Mouse (Mus musculus): ENCODE measurements around the gene Gm3336. TPM values are rescaled to one million over a fixed set of nuclear protein-coding genes. Genes with fewer than 3 reads are reported as not detected.

The Gm3336 gene
- polyA plus RNA-seq, 1 experiment from 2014 or later = 0.88 TPM

DNA sequence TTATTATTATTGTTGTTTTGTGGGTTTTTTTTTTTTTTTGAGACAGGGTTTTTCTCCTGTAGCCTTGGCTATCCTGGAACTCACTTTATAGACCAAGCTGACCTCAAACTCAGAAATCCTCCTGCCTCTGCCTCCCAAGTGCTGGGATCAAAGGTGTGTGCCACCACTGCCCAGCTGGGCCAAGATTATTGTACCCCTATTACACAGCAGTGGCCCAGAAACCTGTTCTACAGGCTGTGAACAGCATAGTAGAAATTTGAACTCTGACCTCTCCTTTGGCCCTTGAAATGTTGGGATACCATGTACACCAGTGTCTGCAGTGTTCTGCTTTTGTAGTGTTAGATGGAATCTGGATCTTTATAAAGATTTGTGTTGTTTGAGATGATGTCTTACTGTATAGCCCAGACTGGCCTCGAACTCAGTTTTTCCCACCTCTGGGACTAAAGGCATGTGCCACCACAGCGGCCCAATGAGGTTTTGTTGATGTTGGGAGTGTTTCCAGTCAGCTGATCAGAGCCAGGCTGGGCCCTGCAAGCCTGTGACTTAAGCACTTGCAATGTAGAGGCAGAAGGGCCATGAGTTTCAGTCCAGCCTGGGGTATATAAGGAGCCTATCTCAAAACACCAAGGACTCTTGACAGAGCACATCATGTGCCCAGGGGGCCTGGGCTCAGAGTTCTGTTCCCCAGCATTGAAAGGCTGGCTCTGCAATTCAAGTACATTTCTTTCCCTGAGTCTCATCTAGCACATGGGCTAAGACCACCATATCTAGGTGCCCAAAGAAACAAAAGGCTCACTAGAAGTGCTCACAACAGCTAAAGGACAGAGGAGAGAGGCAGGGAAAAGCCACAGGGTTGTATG, 16.1 kb upstream of the Gm3336 start:
- WGBS = 79% methylated on average over 2 of the region's 2 CpGs
- 0 out of 2 replicates have a peak overlapping the region, but pooled peaks have one; percentile 11 for H3K27ac ChIP-seq (ENCODE audit: low read depth)
- peak overlapping the region; percentile 63 for H3K4me2 ChIP-seq (ENCODE audit: low read length)
- H3K4me3 ChIP-seq (ENCODE audit: low read depth, low read length) = no peak overlapping the region
- ATAC-seq (replicated peaks; ENCODE audit: low FRiP score, low TSS enrichment, low read depth) (no peak), DNase-seq (ENCODE audit: low spot score) (no peak)
- H3K9ac ChIP-seq (ENCODE audit: low read length) = no peak overlapping the region
- H3K36me3 ChIP-seq (ENCODE audit: control insufficient read depth, insufficient read depth, low read length) = peaks cover 13% of the 10 kb centered on the region; the same call in 1 of the 2 replicates
- peaks cover 18% of the 10 kb centered on the region for H3K4me1 ChIP-seq (replicated peaks; ENCODE audit: control insufficient read depth, insufficient read depth, low read length)
- H3K9me3 ChIP-seq (ENCODE audit: control insufficient read depth, low read length) = no peaks in the 10 kb centered on the region
- no peaks in the 10 kb centered on the region for H3K27me3 ChIP-seq (replicated peaks; ENCODE audit: control insufficient read depth, insufficient read depth, low read length)

GRCm38 (mm10) chr8:70702842-70703182, 15.5 kb upstream of the Gm3336 start:
- no peak overlapping the region for H3K4me3 ChIP-seq (ENCODE audit: low read depth, low read length)
- H3K27me3 ChIP-seq (replicated peaks; ENCODE audit: control insufficient read depth, insufficient read depth, low read length) = no peaks in the 10 kb centered on the region
- 0 out of 2 replicates have a peak overlapping the region, but pooled peaks have one; percentile 11 for H3K27ac ChIP-seq (ENCODE audit: low read depth)
- WGBS = 89% methylated on average over 3 of the region's 3 CpGs
- no peak overlapping the region for H3K9ac ChIP-seq (ENCODE audit: low read length)
- DNase-seq (ENCODE audit: low spot score) = no peak
- peaks cover 13% of the 10 kb centered on the region; the same call in 1 of the 2 replicates for H3K36me3 ChIP-seq (ENCODE audit: control insufficient read depth, insufficient read depth, low read length)
- no peak for ATAC-seq (replicated peaks; ENCODE audit: low FRiP score, low TSS enrichment, low read depth)
- peaks cover 12% of the 10 kb centered on the region for H3K4me1 ChIP-seq (replicated peaks; ENCODE audit: control insufficient read depth, insufficient read depth, low read length)
- peak overlapping the region; percentile 63; the same call in 1 of the 2 replicates for H3K4me2 ChIP-seq (ENCODE audit: low read length)
- no peaks in the 10 kb centered on the region for H3K9me3 ChIP-seq (ENCODE audit: control insufficient read depth, low read length)

DNA sequence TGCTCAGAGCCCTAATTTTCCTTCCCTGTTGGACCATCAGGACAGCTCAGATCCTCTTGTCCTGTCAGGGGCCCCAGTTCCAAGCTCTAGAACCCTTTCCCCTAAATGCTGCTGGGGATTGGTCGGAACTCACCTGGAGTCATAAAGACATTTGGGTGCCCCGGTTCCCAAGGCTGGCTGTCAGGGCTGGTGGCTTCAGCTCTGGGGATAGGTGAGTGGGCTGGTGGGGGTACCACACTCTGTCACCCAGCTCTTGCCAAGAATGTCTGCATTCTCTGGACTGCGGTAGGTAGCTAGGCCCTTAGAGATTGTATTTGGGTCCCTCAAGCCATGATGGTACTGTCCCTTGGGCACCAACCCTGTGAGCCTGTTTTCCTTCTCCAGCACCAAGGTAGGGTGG, 15.1 kb upstream of the Gm3336 start, which contains the start of gene Iqcn:
Iqcn (plus strand) TSS at position 171 of the 400 bp plus-strand sequence.
- H3K4me2 ChIP-seq (ENCODE audit: low read length) = peak within 1 kb of the TSS; percentile 63; the same call in 1 of the 2 replicates

DNA sequence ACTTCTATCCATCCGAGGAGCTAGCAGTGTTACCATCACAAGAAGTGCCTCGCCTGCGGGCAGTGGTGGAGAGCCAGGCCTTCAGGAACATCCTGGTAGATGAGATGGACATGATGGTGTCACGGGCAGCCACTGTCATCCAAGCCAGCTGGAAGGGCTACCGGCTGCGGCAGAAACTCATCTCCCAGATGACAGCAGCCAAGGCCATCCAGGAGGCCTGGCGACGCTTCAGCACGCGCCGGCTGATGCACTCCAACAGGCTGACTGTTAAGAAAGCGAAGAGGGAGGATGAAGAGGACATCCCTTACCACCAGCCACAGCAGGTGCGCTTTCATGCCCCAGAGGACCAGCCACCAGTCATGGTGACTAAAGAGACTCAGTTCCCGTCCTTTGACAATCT, 10.1 kb upstream of the Gm3336 start:
- Histone ChIP-seq H3K9me3 (ENCODE audit: control insufficient read depth, low read length) (no peaks in the 10 kb centered on the region), H3K4me1 (replicated peaks; ENCODE audit: control insufficient read depth, insufficient read depth, low read length) (no peaks in the 10 kb centered on the region), H3K27ac (ENCODE audit: low read depth) (no peak overlapping the region), H3K9ac (ENCODE audit: low read length) (no peak overlapping the region), H3K27me3 (replicated peaks; ENCODE audit: control insufficient read depth, insufficient read depth, low read length) (no peaks in the 10 kb centered on the region), H3K36me3 (ENCODE audit: control insufficient read depth, insufficient read depth, low read length) (0 out of 2 replicates have a peak, but pooled peaks cover 7% of the 10 kb centered on the region), H3K4me3 (ENCODE audit: low read depth, low read length) (no peak overlapping the region), H3K4me2 (ENCODE audit: low read length) (no peak overlapping the region)
- ATAC-seq (replicated peaks; ENCODE audit: low FRiP score, low TSS enrichment, low read depth) (no peak), DNase-seq (ENCODE audit: low spot score) (no peak)
- WGBS = 90% methylated on average over 14 of the region's 14 CpGs

More for the DNA sequence above, 15.1 kb upstream of the Gm3336 start, which contains the start of gene Iqcn:
- Histone ChIP-seq H3K9ac (ENCODE audit: low read length) (no peak within 1 kb of the TSS), H3K27me3 (replicated peaks; ENCODE audit: control insufficient read depth, insufficient read depth, low read length) (no peaks in the 10 kb centered on the region), H3K27ac (ENCODE audit: low read depth) (peak within 1 kb of the TSS; percentile 16; the same call in 1 of the 2 replicates), H3K36me3 (ENCODE audit: control insufficient read depth, insufficient read depth, low read length) (peaks cover 13% of the 10 kb centered on the region; the same call in 1 of the 2 replicates), H3K4me3 (ENCODE audit: low read depth, low read length) (no peak within 1 kb of the TSS), H3K4me1 (replicated peaks; ENCODE audit: control insufficient read depth, insufficient read depth, low read length) (peaks cover 9% of the 10 kb centered on the region), H3K9me3 (ENCODE audit: control insufficient read depth, low read length) (no peaks in the 10 kb centered on the region)
- 95% methylated on average over 3 of the region's 3 CpGs for WGBS
- DNase-seq (ENCODE audit: low spot score) (no peak), ATAC-seq (replicated peaks; ENCODE audit: low FRiP score, low TSS enrichment, low read depth) (no peak)

DNA sequence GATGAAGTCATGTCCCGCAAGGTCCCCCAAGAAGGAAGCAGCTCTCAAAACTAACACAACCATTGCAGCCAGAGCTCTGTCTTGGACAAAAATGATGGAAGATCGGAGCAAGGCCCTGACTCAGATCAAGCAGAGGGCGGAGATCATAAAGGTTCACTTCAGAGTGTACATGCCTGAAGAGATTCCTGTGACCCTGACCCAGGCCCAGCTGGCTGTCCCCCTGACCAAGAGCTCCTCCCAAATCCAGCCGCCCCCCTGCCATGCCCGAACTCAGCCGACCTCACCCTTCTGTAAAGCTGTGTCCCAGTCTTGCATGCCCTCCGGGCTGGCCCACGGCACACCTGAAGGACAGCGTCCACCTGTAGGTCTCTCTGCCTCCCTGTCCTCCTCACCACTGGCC, 8.5 kb upstream of the Gm3336 start:
- H3K4me2 ChIP-seq (ENCODE audit: low read length) = no peak overlapping the region
- no peak for DNase-seq (ENCODE audit: low spot score)
- H3K4me1 ChIP-seq (replicated peaks; ENCODE audit: control insufficient read depth, insufficient read depth, low read length) = no peaks in the 10 kb centered on the region
- ATAC-seq (replicated peaks; ENCODE audit: low FRiP score, low TSS enrichment, low read depth) = no peak
- WGBS = 88% methylated on average over 9 of the region's 9 CpGs
- no peaks in the 10 kb centered on the region for H3K27me3 ChIP-seq (replicated peaks; ENCODE audit: control insufficient read depth, insufficient read depth, low read length)
- no peaks in the 10 kb centered on the region for H3K36me3 ChIP-seq (ENCODE audit: control insufficient read depth, insufficient read depth, low read length)
- no peak overlapping the region for H3K9ac ChIP-seq (ENCODE audit: low read length)
- no peak overlapping the region for H3K4me3 ChIP-seq (ENCODE audit: low read depth, low read length)
- H3K9me3 ChIP-seq (ENCODE audit: control insufficient read depth, low read length) = no peaks in the 10 kb centered on the region
- H3K27ac ChIP-seq (ENCODE audit: low read depth) = no peak overlapping the region

DNA sequence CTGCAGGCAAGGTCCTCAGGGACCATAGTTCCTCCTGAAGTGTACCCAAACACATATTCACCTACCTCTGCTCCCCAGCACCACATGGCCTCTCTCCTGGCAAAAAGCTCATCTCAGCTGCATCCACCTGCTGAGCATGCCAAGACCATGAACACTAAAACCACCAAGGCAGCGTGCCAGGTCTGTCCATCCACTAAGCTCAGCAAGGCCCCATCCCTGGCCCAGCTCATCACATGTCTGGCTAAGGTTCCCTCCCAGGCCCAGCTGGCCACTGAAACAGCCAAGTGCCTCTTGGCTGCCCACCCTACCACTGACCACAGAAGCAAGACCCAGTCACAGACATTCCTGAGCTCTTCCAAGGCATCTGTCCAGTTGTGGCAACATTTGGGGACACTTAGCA, 8.0 kb upstream of the Gm3336 start:
- 100% methylated on average over 1 of the region's 1 CpGs for WGBS
- H3K9me3 ChIP-seq (ENCODE audit: control insufficient read depth, low read length) = no peaks in the 10 kb centered on the region
- no peak overlapping the region for H3K4me2 ChIP-seq (ENCODE audit: low read length)
- H3K4me3 ChIP-seq (ENCODE audit: low read depth, low read length) = no peak overlapping the region
- DNase-seq (ENCODE audit: low spot score) (no peak), ATAC-seq (replicated peaks; ENCODE audit: low FRiP score, low TSS enrichment, low read depth) (no peak)
- no peaks in the 10 kb centered on the region for H3K36me3 ChIP-seq (ENCODE audit: control insufficient read depth, insufficient read depth, low read length)
- H3K27ac ChIP-seq (ENCODE audit: low read depth) = no peak overlapping the region
- no peak overlapping the region for H3K9ac ChIP-seq (ENCODE audit: low read length)
- H3K4me1 ChIP-seq (replicated peaks; ENCODE audit: control insufficient read depth, insufficient read depth, low read length) = no peaks in the 10 kb centered on the region
- H3K27me3 ChIP-seq (replicated peaks; ENCODE audit: control insufficient read depth, insufficient read depth, low read length) = no peaks in the 10 kb centered on the region

- WGBS = 85% methylated on average over 11 of the region's 11 CpGs
- no peaks in the 10 kb centered on the region for H3K36me3 ChIP-seq (ENCODE audit: control insufficient read depth, insufficient read depth, low read length)
- no peak overlapping the region for H3K9ac ChIP-seq (ENCODE audit: low read length)
- no peak overlapping the region for H3K27ac ChIP-seq (ENCODE audit: low read depth)
- DNase-seq (ENCODE audit: low spot score) (no peak), ATAC-seq (replicated peaks; ENCODE audit: low FRiP score, low TSS enrichment, low read depth) (no peak)
- H3K27me3 ChIP-seq (replicated peaks; ENCODE audit: control insufficient read depth, insufficient read depth, low read length) = no peaks in the 10 kb centered on the region
- H3K4me3 ChIP-seq (ENCODE audit: low read depth, low read length) = no peak overlapping the region
- no peak overlapping the region for H3K4me2 ChIP-seq (ENCODE audit: low read length)
- no peaks in the 10 kb centered on the region for H3K4me1 ChIP-seq (replicated peaks; ENCODE audit: control insufficient read depth, insufficient read depth, low read length)
- no peaks in the 10 kb centered on the region for H3K9me3 ChIP-seq (ENCODE audit: control insufficient read depth, low read length)
These were observed 7.3 kb upstream of the Gm3336 start for GRCm38 (mm10) chr8:70711041-70711440.

- no peak overlapping the region for H3K9ac ChIP-seq (ENCODE audit: low read length)
- H3K9me3 ChIP-seq (ENCODE audit: control insufficient read depth, low read length) = no peaks in the 10 kb centered on the region
- no peak for ATAC-seq (replicated peaks; ENCODE audit: low FRiP score, low TSS enrichment, low read depth)
- no peak overlapping the region for H3K4me2 ChIP-seq (ENCODE audit: low read length)
- no peaks in the 10 kb centered on the region for H3K4me1 ChIP-seq (replicated peaks; ENCODE audit: control insufficient read depth, insufficient read depth, low read length)
- no peak overlapping the region for H3K4me3 ChIP-seq (ENCODE audit: low read depth, low read length)
- H3K27me3 ChIP-seq (replicated peaks; ENCODE audit: control insufficient read depth, insufficient read depth, low read length) = no peaks in the 10 kb centered on the region
- DNase-seq (ENCODE audit: low spot score) = no peak
- H3K27ac ChIP-seq (ENCODE audit: low read depth) = no peak overlapping the region
- H3K36me3 ChIP-seq (ENCODE audit: control insufficient read depth, insufficient read depth, low read length) = no peaks in the 10 kb centered on the region
- WGBS = 79% methylated on average over 7 of the region's 7 CpGs
These were observed 4.4 kb upstream of the Gm3336 start for GRCm38 (mm10) chr8:70713991-70714390.
